ENCODE assay signal across 18 mouse cellular contexts in the genomic region with DNA sequence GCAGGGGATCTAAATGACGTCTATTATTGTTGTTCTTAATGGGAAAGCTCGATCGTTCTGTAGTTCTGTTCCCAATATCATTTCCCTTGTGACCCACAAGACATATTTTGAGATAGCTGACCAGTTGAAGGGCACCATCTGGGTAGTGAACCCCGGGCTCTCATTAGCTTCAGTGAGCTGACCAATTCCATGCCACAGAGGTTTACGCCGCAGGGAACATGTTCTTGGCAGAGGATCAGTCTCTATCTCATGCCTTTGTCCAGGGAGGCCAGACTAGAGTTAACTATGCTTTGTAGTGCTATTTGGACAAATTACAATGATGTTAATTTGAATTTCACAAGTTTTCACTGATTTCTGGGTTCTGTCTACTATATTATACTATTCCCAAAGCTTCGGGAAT.
DNase-seq lines count a peak whose midpoint lies in the region; ATAC-seq lines count a peak whose summit lies in the region.
"Had no signal": no experiment of that assay in that cellular context is flagged by ENCODE, and none has a peak within 500 bp of the region (broad histone marks: within the 10 kb centered on the region; RNA-seq: fewer than 3 reads in every experiment).

No protein-coding gene starts in this region.

- no peaks in the 10 kb centered on the region for H3K4me1 ChIP-seq in heart, embryonic 11.5 days (ENCODE audit: control insufficient read depth, insufficient read depth, low read length)
- H3K4me1 ChIP-seq: forebrain, embryonic 10.5 days; forebrain, embryonic 13.5 days; hindbrain, embryonic 10.5 days had no signal

- WGBS in heart, embryonic 11.5 days (ENCODE audit: insufficient replicate concordance), result 84% methylated on average over 7 of the region's 7 CpGs

- no peaks in the 10 kb centered on the region for H3K9me3 ChIP-seq in heart, embryonic 11.5 days (replicated peaks; ENCODE audit: control insufficient read depth, low read length)
- H3K9me3 ChIP-seq: forebrain, embryonic 10.5 days; forebrain, embryonic 13.5 days; hindbrain, embryonic 10.5 days had no signal

- ATAC-seq in heart, embryonic 11.5 days (replicated peaks; ENCODE audit: insufficient number of reproducible peaks, low FRiP score, low TSS enrichment), result no peak
- ATAC-seq: CD4-positive, CD25-positive, alpha-beta regulatory T cell, adult 4 months; forebrain, embryonic 13.5 days; intestine, postnatal 0 days had no signal

- H3K27ac ChIP-seq in heart, embryonic 11.5 days (ENCODE audit: low read depth, low read length), result no peak overlapping the region
- H3K27ac ChIP-seq: forebrain, embryonic 10.5 days; forebrain, embryonic 13.5 days; hindbrain, embryonic 10.5 days; hindbrain, embryonic 14.5 days had no signal

- H3K4me3 ChIP-seq in heart, embryonic 11.5 days (ENCODE audit: low read depth, low read length), result no peak overlapping the region
- H3K4me3 ChIP-seq: forebrain, embryonic 10.5 days; forebrain, embryonic 13.5 days; hindbrain, embryonic 10.5 days had no signal

- no peak overlapping the region for H3K9ac ChIP-seq in heart, embryonic 11.5 days (ENCODE audit: low read depth, low read length)
- H3K9ac ChIP-seq: forebrain, embryonic 13.5 days; hindbrain, embryonic 14.5 days had no signal

- no peaks in the 10 kb centered on the region for H3K36me3 ChIP-seq in heart, embryonic 11.5 days (ENCODE audit: control insufficient read depth, insufficient read depth, low read length)
- H3K36me3 ChIP-seq: forebrain, embryonic 10.5 days; hindbrain, embryonic 10.5 days had no signal

- no peak overlapping the region for H3K4me2 ChIP-seq in heart, embryonic 11.5 days
- H3K4me2 ChIP-seq: forebrain, embryonic 13.5 days; hindbrain, embryonic 14.5 days had no signal

- intact Hi-C loops in left cerebral cortex, postnatal 4 days (cut with DNase I), result no loop called here
- intact Hi-C loops in left cerebral cortex, postnatal 14 days (cut with DNase I), result no loop called here

- no peaks in the 10 kb centered on the region for H3K27me3 ChIP-seq in heart, embryonic 11.5 days (ENCODE audit: control insufficient read depth, insufficient read depth, low read length)

- DNase-seq in cerebellum, postnatal 25 days, result peak; percentile 20 to 40
- no peak for DNase-seq in cerebellum, adult 9-11 months
- DNase-seq in heart, adult 18-20 months, result peak; percentile 11 to 28
- DNase-seq in left cerebral cortex, postnatal 4 days, result peak; percentile 46
- no peak for DNase-seq in left cerebral cortex, postnatal 14 days (ENCODE audit: low spot score in 2 of 2)
- DNase-seq in T-cell, adult 2 months (ENCODE audit: low spot score), result no peak
- DNase-seq: adrenal gland, postnatal 10 days; adrenal gland, postnatal 36 days; gastrocnemius, postnatal 25 days; heart, postnatal 36 days; kidney, adult 2 months had no signal

Comparison
In these comparisons a context has a peak if more than half of its experiments do, and no peak if none do; other contexts are left out.
1. DNase-seq: peak in cerebellum, postnatal 25 days (2 of 2), heart, adult 18-20 months (2 of 2) and left cerebral cortex, postnatal 4 days (single experiment); none in cerebellum, adult 9-11 months (single experiment), left cerebral cortex, postnatal 14 days (0 of 2) and T-cell, adult 2 months (single experiment).